Mouse (Mus musculus) left cerebral cortex, adult 11 months (tissue): ENCODE data around the gene Gm38119.
"Not testable (repeated sequence)": the region's sequence is repeated elsewhere in the genome, so short reads cannot be mapped to it uniquely, and the experiment has no call there.

Experiments
- DNase-seq: peaks from one replicate; pipeline ENCODE4 v3.0.0; 2022; ENCODE audit warnings: low spot score

Gene Gm38119

GRCm38 (mm10) chr3:92738996-92739395 lies at the start of gene Gm38119:
TSS of gene Gm38119 (minus strand) at chr3:92739096.
- no peak for DNase-seq

DNA sequence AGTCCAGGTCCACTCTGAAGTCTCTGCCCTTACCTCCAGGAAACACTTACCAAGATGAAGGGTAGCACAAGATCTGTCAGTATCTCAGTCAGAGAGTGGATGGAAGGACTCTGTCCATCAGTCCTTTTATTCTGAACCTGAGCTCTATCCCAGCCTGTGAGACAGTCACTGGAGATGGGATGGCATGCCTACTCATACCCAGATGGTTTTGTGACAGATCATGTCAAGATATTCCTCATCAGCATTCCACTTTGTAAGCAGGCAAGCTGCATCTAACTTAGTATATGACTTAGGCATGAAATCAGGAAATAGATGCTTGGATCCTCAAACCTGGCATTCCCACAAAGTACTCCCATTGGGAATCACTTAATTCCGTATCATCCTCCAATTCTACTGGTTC lies 39.9 kb upstream of the Gm38119 start, which contains the start of gene Lce1i:
Lce1i (minus strand) TSS at position 101 of the 400 bp plus-strand sequence.
- no peak for DNase-seq

- DNase-seq, result no peak
Measured at GRCm38 (mm10) chr3:92771573-92771972, 32.7 kb upstream of the Gm38119 start.

GRCm38 (mm10) chr3:92764965-92765364 lies 26.1 kb upstream of the Gm38119 start, which contains the start of gene Lce1h:
TSS of gene Lce1h (minus strand) at chr3:92765065.
- DNase-seq, result no peak

GRCm38 (mm10) chr3:92753197-92753596 lies 14.3 kb upstream of the Gm38119 start:
- no peak for DNase-seq

GRCm38 (mm10) chr3:92752238-92752637 lies 13.3 kb upstream of the Gm38119 start, which contains the start of gene Lce1g:
TSS of gene Lce1g (minus strand) at chr3:92752338.
- no peak for DNase-seq

DNA sequence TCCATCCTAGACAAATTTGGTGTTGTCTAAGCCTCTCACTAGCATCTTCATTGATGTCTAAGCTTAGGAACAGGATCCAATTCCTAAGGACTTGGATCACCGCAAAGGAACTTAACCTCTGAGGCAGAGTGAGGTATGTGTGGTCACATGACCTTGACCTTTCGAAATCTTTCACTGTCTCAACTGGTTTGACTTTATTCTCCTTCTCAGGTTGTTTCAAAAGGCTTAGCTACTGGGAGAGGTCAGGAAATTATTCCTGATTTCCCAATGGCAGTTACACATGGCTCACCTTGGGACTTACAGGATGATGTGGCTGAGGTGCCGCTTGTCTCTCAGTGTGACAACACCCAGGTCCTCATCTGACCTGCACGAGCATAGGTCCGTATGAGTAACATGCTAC lies 16.3 kb downstream of the Gm38119 start:
- DNase-seq, result no peak

DNA sequence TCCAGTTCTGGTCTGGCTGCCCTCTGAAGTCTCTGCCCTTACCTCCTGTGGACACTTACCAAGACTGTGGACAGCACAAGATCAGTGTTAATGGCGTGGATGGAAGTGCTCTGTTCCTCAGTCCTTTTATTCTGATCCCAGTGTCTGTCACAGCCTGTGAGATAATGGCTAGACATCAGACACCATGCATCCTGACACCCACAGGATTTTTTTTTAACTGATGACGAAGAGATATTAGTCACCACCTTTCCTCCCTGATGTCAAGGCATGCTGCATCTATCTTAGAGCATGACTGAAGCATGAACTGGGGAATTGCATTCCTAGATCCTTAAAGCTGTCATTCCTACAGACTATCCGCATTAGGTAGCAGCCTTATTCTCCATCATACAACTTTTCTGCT lies 18.6 kb downstream of the Gm38119 start, which contains the start of gene Lce1f:
Lce1f (minus strand) TSS at position 101 of the 400 bp plus-strand sequence.
- no peak for DNase-seq

DNA sequence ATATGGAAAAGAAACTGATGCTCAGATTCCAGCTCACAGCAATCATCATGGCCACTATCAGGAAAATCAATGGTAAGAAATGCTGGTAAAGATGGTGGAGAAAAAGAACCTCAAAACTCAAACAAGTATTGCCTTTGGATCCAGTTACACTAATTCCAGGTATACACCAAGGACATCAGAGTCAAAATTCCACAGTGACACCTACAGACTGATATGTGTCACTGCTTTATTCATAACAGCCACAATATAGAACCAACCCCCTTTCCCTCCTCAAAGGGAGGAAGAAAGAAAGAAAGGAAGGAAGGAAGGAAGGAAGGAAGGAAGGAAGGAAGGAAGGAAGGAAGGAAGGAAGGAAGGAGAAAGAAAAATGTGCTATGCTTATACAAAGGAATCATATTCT lies 23.8 kb downstream of the Gm38119 start:
- no peak for DNase-seq

DNA sequence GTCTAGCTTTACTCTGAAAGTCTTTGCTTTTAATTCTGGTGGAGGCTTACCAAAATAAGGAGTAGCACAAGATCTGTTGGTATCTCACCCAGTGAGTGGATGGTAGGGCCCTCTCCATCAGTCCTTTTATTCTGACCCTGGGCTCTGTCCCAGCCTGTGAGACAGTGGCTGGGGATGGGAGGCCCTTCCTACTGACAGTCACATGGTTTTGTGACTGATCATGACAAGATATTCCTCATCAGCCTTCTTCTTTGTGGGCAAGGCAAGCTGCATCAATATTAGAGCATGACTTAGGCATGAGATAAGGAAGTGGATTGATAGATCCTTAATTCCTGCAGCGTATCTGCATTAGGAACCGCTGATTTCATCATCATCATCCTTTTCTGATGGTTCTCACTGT lies 29.9 kb downstream of the Gm38119 start, which contains the start of gene Lce1e:
Lce1e (minus strand) TSS at position 101 of the 400 bp plus-strand sequence.
- no peak for DNase-seq

DNA sequence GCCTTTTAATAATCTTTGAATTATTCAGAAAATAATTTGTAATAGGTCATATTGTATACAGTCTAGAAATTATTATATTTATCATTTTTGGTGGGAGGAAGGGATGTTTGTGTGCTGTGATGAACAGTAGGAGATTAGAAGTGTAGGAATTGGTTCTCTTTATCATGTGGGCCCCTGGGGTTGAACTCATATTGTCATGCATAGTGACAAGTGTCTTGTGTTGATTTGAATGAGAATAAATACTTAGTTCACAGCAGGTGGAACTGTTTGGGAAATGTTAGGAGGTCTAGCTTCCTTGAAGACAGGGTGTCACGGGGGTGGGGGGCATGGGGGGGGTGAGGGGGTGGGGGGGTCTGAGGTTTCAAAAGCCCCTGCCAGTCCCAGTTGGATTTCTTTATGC lies 44.3 kb downstream of the Gm38119 start:
- no peak for DNase-seq

- DNase-seq, result no peak
Measured at GRCm38 (mm10) chr3:92691688-92692087, 47.2 kb downstream of the Gm38119 start.

GRCm38 (mm10) chr3:92689154-92689553 lies 49.7 kb downstream of the Gm38119 start:
- not testable (repeated sequence) for DNase-seq
